Mouse (Mus musculus) E14TG2a.4 (cell line): ENCODE data around the gene Was.

Experiments
- CTCF ChIP-seq: conservative IDR thresholded peaks from 2 replicates; pipeline ENCODE4 v1.5.1; 2014; ENCODE audit warnings: low read length
- NANOG ChIP-seq: IDR thresholded peaks from 2 replicates; pipeline ENCODE4 v1.6.1; 2014; ENCODE audit warnings: borderline replicate concordance, low read length, mixed read lengths
- POU5F1 ChIP-seq: IDR thresholded peaks from 2 replicates; pipeline ENCODE4 v1.6.1; 2014; ENCODE audit warnings: low read length, borderline replicate concordance

DNA sequence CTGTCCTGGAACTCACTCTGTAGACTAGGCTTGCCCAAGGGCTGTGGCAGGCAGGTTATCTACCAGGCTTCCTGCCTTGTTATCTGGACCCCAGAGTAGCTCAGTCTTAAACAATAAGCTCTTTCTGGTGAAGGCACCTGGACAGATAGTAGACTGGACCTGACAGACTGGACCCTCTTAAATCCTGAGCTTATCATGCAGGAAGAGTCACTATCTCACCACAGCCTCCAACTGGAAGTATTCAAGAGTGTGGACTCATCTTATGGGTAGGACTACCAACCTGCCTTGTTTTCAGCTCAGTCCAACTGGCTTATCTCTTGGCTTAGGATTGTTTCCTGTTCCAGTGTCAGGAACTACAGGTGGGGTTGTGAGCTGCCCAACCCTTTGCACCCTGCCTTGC is 27.0 kb upstream of the Was start:
- TF ChIP-seq NANOG (no peak), CTCF (no peak), POU5F1 (no peak)
